Mouse (Mus musculus) cerebellum, postnatal 14 days (tissue): ENCODE measurements around the gene Trex1.
A peak's percentile ranks its signal among the peaks of the same experiment; 100 is the strongest.

Experiments
- DNase-seq, 2 experiments: peaks; one replicate each; pipeline ENCODE4 v3.0.0; 2021; ENCODE audit warnings: mixed read lengths in 2 of 2

The Trex1 gene

DNA sequence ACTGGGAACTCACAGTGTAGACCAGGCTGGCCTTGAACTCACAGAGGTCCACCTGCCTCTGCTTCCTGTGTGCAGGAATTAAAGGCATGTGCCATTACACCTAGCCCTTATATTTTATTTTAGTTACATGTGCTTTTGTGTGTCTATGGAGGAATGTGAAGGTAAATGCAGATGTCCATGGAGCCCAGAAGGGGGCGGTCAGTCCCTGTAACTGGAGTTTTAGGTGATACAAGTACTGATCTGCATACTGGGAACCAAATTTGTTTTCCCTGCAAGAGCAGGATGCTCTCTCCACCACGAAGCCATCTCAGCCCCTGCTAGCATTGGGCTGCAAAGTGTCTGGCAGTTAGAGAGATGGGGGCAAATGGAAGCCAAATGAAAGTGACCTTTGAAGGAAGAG, 25.4 kb upstream of the Trex1 start:
- no peak for DNase-seq

DNA sequence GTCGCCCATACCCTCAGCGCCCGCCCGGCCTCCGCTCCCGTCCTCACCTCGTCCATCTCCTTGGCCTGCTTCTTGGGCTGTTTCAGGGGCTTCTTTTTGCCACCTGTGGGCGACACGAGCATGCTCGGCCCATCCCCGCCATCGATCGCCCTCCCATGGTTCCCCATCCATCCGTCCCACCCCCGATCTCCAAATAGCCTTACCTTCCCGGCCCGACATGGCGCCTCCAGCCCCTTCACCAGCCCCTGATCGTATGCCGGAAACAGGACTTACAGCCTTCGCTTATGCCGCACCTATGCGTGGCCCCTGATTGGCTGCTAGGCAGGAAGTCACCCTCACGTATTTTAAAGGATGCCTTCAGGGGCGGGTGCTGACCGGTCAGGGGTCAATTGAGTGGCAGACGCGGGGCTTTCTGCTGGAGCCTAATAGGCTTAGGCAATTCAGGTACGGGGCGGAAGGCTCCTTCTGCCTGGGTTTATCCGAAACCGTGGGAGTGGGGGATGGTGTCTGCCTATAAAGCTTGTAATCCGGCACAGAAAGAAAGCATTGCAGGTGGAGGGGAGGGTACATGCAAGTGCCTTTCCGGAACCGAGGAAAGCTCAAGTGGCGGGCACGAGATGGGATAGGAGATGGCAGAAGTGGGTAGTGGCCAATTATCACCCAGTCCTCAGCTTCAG, 22.7 kb upstream of the Trex1 start, which contains the start of the genes Ccdc51 and Tma7:
Gene Ccdc51, plus strand, starts transcription at position 370 of the 677 bp plus-strand sequence.
Gene Tma7, minus strand, starts transcription at position 464 of the 677 bp plus-strand sequence.
- DNase-seq = peak; percentile 86 to 89

DNA sequence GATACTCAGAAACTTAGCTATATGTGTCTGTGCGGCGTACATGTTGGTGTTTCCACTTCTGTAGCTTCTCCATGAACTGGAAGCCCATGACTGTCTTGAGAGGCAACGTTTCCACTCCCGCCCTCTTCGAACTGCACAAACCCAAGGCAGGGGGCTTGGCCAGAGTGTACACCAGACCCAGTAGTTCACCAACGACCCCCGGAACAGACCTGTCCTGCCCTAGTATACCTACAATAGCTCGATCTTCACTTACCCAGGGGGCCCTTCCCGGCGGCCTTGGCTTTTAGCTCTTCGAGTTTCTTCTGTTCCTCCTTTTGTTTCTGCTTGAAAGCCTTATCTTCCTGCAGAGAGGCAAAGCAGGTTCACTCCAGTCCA, 22.2 kb upstream of the Trex1 start:
- DNase-seq = no peak

DNA sequence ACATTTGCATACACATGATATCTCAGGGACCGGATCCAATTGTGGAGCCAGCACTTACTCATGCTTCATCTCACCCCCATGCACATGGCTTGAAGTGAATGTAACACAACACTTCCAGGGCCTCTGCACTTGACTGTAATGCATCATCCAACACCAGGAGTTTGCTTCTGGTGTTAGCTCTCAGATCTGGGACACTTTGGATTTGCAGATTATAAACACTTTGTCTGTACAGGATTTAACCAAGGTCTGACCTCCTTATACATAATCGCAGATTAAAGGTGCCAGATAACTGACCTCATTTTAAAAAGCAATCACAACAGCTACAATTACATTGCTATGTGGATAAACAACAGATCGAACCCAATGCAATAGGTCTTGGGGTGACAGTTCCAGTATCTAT, 21.0 kb upstream of the Trex1 start:
- DNase-seq = no peak

DNA sequence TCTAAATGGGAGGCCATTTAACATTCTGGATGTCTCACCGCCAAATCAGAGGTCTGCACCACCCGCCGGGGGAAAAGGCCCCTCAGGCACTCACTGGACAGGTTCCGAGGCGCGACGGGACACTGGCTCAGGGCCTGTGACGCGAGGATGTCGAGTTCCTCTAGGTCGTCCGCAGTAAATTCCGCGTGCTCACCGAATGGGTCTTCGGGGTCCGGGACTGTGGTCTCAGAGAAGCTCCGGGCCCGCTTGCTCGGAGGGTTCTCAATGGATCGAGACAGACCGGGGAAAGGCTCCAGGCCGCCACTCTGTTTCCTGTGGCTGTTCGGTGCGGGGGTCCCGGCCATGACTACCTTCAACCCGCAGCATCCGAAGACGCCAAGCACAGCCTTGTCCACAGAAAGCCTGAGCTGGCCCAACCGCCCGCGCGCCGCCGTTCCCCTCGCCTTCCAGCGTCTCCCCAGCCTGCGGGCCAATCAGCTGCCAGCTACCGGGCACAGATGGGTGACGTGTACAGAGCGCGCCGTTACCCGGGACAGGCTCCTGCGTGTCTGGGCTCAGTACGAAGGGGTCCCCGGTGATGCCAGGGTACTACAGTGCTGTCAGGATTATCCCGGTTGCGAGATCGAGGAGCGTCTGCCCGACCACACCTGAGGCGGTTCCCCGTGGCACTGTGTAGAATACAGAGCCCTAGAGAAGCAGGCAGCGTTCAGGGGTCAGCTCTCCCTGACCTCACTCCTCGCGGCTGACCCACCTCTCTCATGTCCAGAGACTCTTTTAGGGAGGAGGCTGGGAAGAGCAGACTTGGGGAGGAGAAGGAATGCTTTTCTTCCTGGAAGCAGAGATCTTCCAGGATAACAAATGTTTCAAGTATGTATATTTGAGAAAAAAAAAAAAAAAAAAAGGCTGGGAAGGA, 14.4 kb upstream of the Trex1 start, which contains the start of gene Atrip:
Gene Atrip, minus strand, starts transcription at position 464 of the 913 bp plus-strand sequence.
- peak; percentile 94 to 96 for DNase-seq

DNA sequence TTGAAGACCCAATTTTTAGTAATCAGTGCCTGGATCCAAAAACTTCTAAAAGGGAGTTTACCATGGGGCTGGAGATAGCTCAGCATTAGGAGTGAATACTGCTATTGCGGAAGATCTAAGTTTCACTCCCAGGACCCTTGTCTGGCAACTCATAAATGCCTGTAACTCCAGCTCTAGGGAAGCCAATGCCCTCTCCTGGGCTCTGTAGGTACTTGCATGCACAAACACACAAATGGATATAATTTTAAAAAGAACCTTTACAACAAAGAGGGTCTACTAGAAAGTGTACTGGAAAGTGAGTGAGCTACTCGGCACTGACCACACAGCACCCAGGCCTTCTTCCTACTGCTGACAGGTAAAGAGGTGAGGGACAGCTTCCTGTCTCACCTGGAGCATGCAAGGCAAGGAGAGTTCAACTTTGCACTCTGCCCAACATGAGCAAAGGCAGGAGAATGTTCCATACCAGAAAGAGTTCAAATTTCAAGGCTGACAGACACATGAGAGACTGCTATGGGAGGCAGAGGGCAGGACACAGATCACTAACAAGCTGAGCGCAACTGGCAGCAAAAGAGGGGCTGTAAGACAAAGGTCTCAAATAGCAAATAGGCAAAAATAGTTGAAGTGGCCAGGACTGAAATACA, 8.7 kb upstream of the Trex1 start:
- no peak for DNase-seq

DNA sequence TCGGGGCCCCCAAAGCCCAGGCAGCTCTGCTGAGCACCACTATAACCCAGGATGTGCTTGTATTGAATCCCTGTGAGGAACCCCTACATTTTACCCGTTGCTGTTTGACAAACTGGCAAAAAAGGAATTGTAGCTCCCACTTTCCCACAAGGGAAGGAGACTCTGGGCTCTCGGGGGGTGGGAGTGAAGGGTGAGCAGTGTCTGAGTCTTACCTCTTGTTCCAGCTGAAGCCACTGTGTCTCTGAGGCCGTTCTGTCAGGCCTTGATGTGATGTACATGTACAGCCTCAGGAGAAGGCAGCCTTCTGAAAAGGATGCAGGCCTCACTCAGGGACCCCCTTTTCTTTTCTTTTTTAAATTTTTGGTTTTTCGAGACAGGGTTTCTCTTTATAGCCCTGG, 1.4 kb upstream of the Trex1 start:
- no peak for DNase-seq

DNA sequence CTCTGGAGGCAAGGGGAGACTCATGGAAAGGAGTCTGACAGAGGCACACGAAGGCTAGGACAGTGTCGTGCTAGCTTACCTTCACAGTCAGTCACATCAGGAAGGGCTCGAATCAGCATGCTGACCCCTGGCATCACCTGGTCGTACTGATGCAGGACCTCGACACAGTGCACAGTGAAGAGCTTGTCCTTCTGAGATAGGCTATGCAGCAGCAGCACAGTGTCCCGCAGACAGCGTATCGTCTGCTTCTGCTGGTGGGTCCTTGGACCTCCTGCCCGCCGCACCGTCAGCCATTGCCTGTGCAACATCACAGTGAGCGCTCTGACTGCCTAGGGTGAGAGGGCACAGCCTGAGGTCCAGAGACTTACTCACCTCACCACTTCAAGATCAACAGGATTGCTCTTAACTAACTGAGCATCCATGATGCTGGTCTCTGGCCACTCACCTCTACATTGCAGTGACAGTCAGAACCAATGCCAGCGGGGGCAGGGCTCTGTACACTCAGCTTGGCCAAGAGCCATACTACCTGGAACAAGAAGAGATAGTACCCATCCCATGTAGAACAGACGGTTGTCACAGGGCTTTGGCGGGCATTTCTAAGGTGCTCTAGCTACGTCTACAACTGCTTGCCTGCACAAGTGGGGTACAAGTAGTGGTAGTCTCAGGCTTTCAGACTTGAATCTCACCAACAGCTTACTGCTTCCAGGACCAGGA, 807 bp upstream of the Trex1 start:
- DNase-seq = peak; percentile 42 to 55

DNA sequence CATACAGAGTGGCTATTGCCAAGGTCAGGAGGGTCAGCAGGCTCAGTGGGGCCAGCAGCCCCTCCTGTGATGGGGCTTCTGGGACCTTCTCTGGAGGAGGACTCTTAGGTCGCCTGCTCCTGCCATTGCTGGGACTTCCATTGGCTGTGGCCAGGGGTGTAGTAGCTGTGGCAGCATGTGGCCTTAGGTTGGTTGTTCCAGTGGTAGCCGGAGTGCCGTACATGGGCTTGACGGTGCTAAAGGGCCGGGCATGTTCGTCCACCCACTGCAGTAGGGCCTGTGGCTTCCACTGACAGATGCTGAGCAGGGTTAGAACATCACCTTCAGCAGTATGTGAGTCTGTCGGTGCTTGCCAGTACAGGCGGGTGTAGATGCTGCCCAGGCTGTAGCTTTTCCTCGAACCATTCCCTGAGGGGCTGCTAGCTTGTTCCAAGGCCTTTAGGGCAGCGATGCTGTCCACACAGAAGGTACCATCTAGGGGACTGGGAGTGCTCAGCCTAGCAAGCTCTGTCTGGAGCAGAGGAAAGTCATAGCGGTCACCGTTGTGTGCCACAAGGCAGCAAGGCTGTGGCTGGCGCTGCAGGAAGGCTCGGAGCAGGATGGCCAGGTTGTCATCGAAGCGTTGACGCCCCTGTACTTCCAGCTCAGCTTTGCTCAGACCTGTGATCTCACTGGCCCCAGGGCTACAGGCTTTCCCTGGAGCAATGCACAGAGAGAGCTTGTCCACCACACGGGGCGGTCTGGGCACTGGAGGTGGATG, 1.3 kb downstream of the Trex1 start:
- no peak for DNase-seq

DNA sequence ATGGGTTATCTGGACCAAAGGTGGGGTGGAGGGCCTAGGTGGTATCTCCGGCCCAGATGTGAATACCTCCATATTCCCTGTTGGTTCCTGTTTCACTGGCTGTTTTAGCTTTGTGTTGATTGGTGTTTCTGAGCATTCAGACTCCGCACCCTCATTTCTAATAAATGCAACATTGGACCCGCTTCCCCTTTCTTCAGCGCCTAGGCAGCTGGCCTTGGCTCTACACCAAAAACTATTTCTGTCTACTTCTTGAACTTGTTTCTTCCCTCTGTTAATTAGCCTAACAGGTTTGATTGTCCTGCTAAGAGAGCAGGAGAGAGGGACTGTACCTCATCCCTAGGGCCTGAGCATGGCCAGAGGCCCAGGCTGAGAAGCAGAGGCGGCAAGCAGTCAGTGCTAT, 2.0 kb downstream of the Trex1 start:
- DNase-seq = peak in 1 of 2 experiments; percentile 2

DNA sequence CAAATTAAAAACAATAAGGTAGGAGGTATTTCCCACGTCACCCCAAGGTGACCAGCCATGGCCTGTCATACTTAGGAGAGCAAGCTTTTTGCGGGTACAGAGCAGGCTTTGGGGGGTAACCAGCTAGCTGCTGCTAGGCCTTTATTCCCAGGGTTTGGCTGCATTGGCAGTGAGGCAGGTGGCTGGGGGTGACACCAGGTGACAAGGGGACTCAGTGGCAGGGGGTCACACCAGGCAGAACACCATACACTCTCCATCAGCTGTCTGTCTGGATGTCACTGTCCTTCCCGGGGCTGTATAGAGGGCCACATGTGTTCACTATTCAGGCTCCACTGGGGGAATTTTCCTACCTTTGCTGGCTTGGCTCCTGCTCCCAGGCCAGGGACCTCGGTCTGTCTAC, 2.6 kb downstream of the Trex1 start:
- DNase-seq = peak in 1 of 2 experiments; percentile 4

DNA sequence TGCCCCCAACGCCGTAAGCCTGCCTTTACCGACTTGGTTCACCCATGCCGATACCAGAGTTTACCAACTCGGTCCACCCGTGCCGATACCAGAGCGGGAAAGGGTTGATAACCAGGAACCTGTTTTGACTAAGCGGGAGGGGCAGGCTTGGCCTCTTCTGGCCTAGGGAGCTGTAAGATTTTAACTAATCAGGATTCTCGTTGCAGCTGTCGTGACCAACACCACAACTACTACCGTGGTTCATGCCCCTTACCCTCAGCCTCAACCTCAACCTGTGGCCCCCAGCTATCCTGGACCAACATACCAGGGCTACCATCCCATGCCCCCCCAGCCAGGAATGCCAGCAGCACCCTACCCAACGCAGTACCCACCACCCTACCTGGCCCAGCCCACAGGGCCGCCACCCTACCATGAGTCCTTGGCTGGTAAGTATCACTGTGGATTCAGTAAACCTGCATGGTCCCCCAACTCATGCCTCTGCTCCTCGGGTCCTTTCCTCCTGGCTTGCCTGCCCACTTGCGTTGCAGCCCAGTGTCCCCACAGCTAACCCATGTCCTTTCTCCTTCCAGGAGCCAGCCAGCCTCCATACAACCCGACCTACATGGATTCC, 3.3 kb downstream of the Trex1 start:
- peak in 1 of 2 experiments; percentile 6 for DNase-seq

DNA sequence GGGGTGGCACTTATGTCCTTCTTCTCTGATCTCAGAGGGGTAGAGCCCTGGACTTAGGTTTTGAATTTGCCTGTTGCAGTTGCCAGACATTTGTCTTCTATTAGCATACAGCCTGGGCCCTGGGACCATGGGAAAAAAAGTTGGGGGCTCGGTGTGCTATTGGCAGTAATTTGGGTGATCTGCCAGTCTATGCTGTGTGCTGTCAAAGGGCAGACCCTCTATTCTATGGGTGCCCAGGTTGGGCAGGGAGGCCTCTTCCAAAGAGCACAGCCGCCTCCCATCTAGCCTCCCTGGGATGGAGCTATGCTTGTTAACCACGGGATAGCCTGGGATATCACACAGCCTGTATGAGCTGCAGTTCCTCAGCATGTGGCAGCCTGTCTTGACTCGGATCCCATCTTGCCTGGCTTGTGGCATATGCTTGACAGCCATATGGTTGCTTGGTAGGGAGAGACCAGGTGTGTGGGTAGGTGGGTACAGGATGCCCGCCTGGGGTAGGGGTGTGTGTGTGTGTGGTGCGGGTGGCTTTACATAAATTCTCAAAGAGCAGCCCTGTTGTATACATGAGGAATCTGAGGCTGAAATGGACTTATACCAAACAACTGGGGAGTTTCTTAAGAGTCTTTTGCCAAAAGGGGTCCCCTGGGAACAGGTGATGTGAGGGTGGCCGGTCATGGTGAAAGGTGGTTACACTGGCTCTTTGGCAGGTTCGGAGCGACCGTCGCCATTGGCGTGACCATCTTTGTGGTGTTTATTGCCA, 4.1 kb downstream of the Trex1 start:
- peak in 1 of 2 experiments; percentile 12 for DNase-seq

DNA sequence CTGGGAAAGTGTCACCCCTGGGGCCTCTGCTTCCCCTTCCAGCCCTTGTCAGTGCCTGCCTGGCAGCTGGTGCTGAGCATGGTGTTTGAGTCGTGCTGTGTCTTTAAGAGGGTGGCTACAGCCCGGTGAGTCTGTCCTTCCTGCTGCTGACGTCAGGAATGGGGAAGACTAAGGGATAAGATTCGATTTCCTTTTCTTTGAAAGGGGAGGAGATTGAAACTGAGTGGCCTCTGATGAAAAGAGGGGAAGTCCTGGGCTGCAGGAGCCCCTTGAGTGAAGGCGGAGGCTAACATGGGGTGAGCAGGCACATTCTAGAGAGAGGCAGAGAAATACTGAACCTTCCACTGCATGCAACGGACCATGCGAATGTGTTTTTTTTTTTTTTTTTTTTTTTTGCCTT, 4.8 kb downstream of the Trex1 start:
- DNase-seq = peak; percentile 41 to 60

DNA sequence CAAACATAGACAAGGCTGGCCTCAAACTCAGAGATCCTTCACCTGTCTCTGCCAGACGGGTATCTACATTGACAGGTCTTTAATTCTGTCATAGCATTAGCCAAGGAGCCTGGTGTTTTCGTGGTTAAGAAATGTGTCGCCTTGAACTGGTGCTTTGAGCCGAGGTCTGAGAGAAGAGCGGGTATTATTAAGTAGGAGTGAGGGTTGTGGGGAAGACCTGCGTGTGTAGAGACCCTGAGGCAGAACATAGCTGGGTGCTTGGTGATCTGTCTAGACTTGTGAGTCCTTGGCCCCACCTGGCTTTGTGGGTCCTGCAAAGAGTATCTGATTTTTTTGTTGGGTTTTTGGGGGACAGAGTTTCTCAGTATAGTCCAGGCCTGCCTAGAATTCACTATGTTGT, 5.7 kb downstream of the Trex1 start:
- DNase-seq = peak in 1 of 2 experiments; percentile 1

DNA sequence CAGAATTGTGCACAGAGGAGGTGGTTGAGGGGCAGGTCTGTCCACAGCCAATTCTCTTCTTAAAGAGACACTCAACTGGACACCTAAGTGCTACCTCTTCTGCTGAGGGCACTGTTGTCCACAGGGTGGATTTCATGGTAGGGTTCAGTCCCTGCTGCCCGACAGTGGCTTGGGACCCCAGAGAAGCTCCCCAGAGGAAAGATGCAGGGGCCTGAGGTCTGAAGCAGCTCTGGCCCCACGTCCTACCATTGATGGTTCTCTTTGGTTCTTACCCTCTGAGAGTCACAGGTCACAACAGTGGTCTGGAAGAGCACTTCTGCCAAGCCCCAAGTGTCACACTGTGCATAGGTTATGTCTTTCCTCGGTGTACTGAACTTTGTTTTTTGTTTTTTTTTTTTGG, 6.2 kb downstream of the Trex1 start:
- peak in 1 of 2 experiments; percentile 0 for DNase-seq

DNA sequence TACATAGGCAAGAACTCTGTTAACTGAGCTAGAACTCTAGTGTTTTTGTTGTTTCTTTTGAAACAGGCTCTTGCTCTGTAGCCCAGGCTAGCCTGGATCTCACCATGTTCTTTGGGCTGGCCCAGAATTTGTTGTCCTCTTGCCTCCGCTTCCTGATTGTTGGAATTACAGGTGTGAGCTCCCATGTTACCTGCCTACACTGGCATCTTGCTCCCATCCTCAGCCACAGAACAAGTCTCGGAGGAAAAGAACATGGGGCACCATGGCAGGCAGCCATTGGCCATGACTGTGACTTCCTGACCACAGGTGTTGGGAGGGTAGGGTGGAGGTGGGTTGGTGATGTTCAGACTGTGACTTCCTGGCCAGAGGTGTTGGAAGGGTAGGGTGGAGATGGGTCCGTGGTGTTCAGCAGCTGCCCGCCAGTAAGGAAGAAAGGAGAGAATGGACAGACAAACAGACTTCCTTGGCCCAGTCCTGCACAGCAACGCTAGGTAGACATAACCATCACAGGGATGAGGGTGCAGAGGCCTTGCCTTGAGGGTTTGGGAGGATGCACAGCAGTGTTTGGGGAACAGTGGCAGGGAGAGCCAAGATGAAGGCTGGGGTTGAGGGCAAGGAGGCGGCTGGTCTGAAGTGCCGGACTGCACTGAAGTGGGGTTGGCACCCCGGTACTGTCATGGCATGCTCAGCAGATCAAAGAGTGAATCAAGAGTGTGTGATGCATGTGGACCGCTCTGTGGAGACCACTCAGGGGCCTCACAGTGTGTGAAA, 6.9 kb downstream of the Trex1 start:
- DNase-seq = peak in 1 of 2 experiments; percentile 2

DNA sequence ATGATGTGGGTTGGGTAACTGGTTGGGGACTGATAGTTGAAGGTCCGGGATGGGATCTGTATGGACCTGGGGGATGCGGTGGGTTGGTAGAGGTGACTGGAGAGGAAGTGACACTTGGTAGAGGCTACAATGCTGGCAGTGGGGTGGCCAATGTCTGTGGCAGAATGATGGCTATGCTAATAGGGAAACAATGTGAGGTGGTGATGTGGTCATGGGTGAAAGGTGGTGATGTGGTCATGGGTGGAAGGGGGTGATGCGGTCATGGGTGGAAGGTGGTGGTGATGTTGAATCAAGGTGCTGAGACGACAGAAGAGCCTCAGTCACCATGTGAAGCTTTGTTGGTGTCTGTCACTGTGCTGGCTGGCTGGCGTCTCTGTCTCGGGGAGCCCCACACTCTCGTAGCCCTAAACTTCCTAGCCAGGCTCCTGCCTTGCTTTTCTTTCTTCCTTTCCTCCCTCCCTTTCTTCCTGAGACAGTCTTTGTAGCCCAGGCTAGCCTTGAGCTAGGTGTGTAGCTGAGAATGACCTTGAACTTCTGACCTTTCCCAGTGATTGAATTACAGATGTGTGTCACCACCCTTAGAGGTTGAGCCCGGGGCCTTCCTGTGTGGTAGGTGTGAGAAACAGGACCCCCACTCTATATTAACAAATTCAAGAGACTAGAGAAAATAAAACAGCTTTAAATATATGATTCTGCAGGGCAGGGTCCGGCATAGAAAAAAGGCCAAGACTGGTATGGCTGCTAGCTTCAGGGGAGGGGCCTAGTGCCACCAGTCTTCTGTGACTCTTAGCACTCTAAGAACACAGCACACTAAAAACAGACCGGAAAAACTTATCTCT, 7.7 kb downstream of the Trex1 start:
- DNase-seq = peak in 1 of 2 experiments; percentile 0

DNA sequence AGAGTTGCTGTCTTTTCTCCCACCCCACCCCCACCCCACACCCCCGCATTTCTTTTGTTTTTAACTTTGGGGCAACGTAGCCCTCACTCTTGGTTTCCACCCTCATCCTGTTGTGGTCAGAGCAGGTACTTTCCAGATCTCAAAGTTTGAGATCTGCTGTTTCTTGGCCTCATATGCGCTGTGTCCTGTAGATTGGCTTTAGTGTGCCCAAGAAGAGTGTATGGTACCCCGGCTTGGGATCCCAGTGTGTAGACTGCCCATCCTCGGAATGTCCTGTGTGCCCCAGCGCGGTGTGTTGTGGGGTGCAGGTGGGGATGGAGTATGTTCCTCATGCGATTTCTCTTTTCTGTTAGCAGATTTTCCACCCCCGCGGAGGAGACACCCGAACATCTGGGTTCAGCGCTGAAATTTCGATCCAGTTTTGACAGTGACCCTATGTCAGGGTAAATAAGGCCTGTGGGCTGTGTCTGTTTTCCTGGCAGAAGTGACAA, 8.5 kb downstream of the Trex1 start:
- peak in 1 of 2 experiments; percentile 0 for DNase-seq
